Mouse (Mus musculus): ENCODE results near the gene Syn3. TPM values are rescaled to one million over a fixed set of nuclear protein-coding genes. Genes with fewer than 3 reads are reported as not detected.

Gene Syn3
- polyA plus RNA-seq, 1 experiment from 2014 or later: 1.3 TPM

DNA sequence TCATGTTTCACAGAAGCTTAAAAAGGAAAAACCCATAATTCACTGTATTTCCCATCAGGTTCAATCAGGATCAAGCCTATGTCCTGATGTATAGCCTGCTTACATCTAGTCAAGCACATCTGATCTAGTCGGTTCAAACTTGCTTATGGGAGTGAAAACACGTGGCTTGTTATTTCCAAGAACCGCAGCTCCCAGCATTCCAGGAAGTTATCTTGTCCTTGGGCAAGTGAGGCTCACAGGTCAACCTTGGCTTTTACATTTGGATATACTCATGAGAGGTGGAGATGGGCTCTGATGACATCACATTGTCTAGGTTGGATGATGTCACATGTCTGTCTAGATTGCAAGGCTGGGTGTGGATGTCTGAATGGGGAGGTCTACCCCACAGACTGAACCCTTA is 185.7 kb downstream of the Syn3 start:
- no peak for DNase-seq (ENCODE audit: low spot score)
- no peak overlapping the region for H3K4me3 ChIP-seq (ENCODE audit: low read depth, low read length)
- no peaks in the 10 kb centered on the region for H3K36me3 ChIP-seq (ENCODE audit: control insufficient read depth, insufficient read depth, low read length)
- 79% methylated on average over 3 of the region's 3 CpGs for WGBS
- no peak overlapping the region for H3K27ac ChIP-seq (replicated peaks)
- no peak overlapping the region for H3K4me2 ChIP-seq (replicated peaks; ENCODE audit: low read depth)
- no peaks in the 10 kb centered on the region for H3K27me3 ChIP-seq (ENCODE audit: control insufficient read depth, insufficient read depth, low read length)
- no peaks in the 10 kb centered on the region for H3K9me3 ChIP-seq (ENCODE audit: control insufficient read depth, low read length)
- no peak for TF ChIP-seq EP300 (optimal IDR thresholded peaks at IDR 0.05)
- TF ChIP-seq CTCF (IDR thresholded peaks at IDR 0.05; ENCODE audit: low read depth): no peak
- H3K9ac ChIP-seq (ENCODE audit: low read length): no peak overlapping the region
- H3K4me1 ChIP-seq (replicated peaks; ENCODE audit: control insufficient read depth, insufficient read depth): no peaks in the 10 kb centered on the region
- ATAC-seq (ENCODE audit: low FRiP score, low TSS enrichment): no peak

DNA sequence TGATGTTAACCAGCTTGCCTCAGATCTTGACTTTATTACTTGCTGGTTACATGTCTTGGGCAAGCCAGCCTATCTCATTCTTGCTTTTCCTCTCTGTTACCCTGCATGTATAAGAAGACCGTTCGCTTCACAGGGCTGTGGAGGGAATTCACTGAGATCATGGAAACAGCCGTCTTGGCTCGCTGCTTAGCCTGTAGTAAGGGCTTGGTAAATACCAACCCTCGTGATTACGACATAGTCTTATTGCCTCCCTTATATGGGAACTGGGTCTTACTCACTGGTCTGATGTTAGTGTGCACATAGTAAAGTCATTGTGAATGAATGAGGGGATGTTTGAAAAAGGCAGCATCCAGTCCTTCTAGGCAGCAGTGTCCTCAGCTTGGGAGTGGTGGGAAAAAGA is 188.2 kb downstream of the Syn3 start:
- no peak for TF ChIP-seq EP300 (optimal IDR thresholded peaks at IDR 0.05)
- TF ChIP-seq CTCF (IDR thresholded peaks at IDR 0.05; ENCODE audit: low read depth): no peak
- Histone ChIP-seq H3K4me3 (ENCODE audit: low read depth, low read length) (no peak overlapping the region), H3K27ac (replicated peaks) (peak overlapping the region; percentile 53; the same call in 1 of the 2 replicates), H3K36me3 (ENCODE audit: control insufficient read depth, insufficient read depth, low read length) (no peaks in the 10 kb centered on the region), H3K9ac (ENCODE audit: low read length) (no peak overlapping the region), H3K27me3 (ENCODE audit: control insufficient read depth, insufficient read depth, low read length) (no peaks in the 10 kb centered on the region), H3K4me2 (replicated peaks; ENCODE audit: low read depth) (no peak overlapping the region), H3K4me1 (replicated peaks; ENCODE audit: control insufficient read depth, insufficient read depth) (no peaks in the 10 kb centered on the region), H3K9me3 (ENCODE audit: control insufficient read depth, low read length) (no peaks in the 10 kb centered on the region)
- 20% methylated on average over 6 of the region's 6 CpGs for WGBS
- DNase-seq (ENCODE audit: low spot score) (peak; percentile 61), ATAC-seq (ENCODE audit: low FRiP score, low TSS enrichment) (peak; percentile 91)

DNA sequence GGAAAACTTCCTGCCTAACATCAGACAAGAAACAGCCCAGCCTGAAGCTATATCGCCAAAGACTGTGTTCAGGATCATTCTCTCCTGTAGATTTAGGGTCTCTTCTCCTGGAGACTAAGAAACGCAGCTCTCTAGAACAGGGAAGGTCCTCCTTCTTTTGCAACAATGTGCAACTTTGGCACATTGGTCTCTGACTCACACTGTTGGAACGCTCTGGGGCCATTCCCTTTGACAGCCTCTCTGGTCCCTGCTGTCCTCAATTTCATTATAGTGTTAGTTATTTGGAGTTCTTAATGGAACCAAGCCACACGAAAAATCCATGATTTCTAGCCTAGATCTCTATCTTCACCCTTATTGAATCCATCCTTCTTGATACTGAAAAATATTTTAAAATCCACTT is 191.5 kb downstream of the Syn3 start:
- no peaks in the 10 kb centered on the region for H3K9me3 ChIP-seq (ENCODE audit: control insufficient read depth, low read length)
- ATAC-seq (ENCODE audit: low FRiP score, low TSS enrichment): no peak

DNA sequence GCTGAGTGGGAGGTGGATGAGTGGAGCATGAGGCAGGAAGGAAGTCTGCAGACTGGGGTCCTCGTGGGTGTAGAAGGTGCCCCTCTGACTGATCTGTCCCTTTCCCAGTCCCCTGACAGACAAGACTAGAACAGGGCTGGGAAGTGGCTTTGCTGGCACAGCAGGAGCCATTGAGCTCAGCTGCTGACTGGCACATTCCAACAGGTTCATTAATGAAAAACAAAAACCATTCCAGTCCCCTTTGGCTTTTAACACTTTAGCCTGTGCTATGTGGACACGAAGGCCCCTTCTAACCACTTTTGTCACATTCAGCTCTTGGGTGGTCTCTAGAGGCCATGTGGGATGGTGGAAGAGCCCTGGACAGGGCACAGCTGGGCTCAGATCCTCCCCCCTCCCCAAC is 194.1 kb downstream of the Syn3 start:
- no peak overlapping the region for H3K4me2 ChIP-seq (replicated peaks; ENCODE audit: low read depth)
- ATAC-seq (ENCODE audit: low FRiP score, low TSS enrichment) (no peak), DNase-seq (ENCODE audit: low spot score) (no peak)
- no peak overlapping the region for H3K4me3 ChIP-seq (ENCODE audit: low read depth, low read length)
- H3K4me1 ChIP-seq (replicated peaks; ENCODE audit: control insufficient read depth, insufficient read depth): no peaks in the 10 kb centered on the region
- H3K9ac ChIP-seq (ENCODE audit: low read length): no peak overlapping the region
- H3K27ac ChIP-seq (replicated peaks): no peak overlapping the region
- no peaks in the 10 kb centered on the region for H3K27me3 ChIP-seq (ENCODE audit: control insufficient read depth, insufficient read depth, low read length)
- no peaks in the 10 kb centered on the region for H3K36me3 ChIP-seq (ENCODE audit: control insufficient read depth, insufficient read depth, low read length)
- TF ChIP-seq EP300 (optimal IDR thresholded peaks at IDR 0.05) (no peak), CTCF (IDR thresholded peaks at IDR 0.05; ENCODE audit: low read depth) (no peak)
- no peaks in the 10 kb centered on the region for H3K9me3 ChIP-seq (ENCODE audit: control insufficient read depth, low read length)
- WGBS: 28% methylated on average over 2 of the region's 2 CpGs

More for the DNA sequence above, 191.5 kb downstream of the Syn3 start:
- 63% methylated on average over 4 of the region's 4 CpGs for WGBS
- no peak for DNase-seq (ENCODE audit: low spot score)
- H3K4me2 ChIP-seq (replicated peaks; ENCODE audit: low read depth): no peak overlapping the region
- no peaks in the 10 kb centered on the region for H3K27me3 ChIP-seq (ENCODE audit: control insufficient read depth, insufficient read depth, low read length)
- no peaks in the 10 kb centered on the region for H3K36me3 ChIP-seq (ENCODE audit: control insufficient read depth, insufficient read depth, low read length)
- H3K9ac ChIP-seq (ENCODE audit: low read length): no peak overlapping the region
- H3K27ac ChIP-seq (replicated peaks): no peak overlapping the region
- no peak overlapping the region for H3K4me3 ChIP-seq (ENCODE audit: low read depth, low read length)
- TF ChIP-seq CTCF (IDR thresholded peaks at IDR 0.05; ENCODE audit: low read depth) (no peak), EP300 (optimal IDR thresholded peaks at IDR 0.05) (no peak)
- H3K4me1 ChIP-seq (replicated peaks; ENCODE audit: control insufficient read depth, insufficient read depth): no peaks in the 10 kb centered on the region

DNA sequence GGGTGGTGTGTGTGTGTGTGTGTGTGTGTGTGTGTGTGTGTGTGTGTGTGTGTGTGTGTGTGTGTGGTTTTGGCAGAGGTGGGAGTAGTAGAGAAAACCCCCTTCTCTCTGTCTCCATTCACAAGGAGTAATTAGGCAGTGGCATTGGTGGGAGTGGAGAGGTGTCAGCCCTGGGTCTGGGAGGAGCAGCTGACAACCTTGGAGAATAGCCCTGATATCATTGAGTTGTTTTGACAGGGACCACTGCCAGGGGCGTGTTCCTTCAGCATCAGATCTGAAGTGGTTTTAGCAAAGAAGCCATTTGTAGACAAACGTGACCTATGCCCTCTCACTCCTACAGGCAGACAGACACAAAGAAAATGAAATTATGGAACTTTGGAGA is 195.2 kb downstream of the Syn3 start:
- H3K9ac ChIP-seq (ENCODE audit: low read length): no peak overlapping the region
- no peak overlapping the region for H3K27ac ChIP-seq (replicated peaks)
- 58% methylated on average over 2 of the region's 2 CpGs for WGBS
- H3K27me3 ChIP-seq (ENCODE audit: control insufficient read depth, insufficient read depth, low read length): no peaks in the 10 kb centered on the region
- H3K36me3 ChIP-seq (ENCODE audit: control insufficient read depth, insufficient read depth, low read length): no peaks in the 10 kb centered on the region
- H3K4me2 ChIP-seq (replicated peaks; ENCODE audit: low read depth): peak overlapping the region; percentile 88; the same call in 1 of the 2 replicates
- DNase-seq (ENCODE audit: low spot score): no peak
- no peaks in the 10 kb centered on the region for H3K9me3 ChIP-seq (ENCODE audit: control insufficient read depth, low read length)
- H3K4me1 ChIP-seq (replicated peaks; ENCODE audit: control insufficient read depth, insufficient read depth): no peaks in the 10 kb centered on the region
- H3K4me3 ChIP-seq (ENCODE audit: low read depth, low read length): no peak overlapping the region; the same call in 1 of the 2 replicates
- ATAC-seq (ENCODE audit: low FRiP score, low TSS enrichment): no peak
- TF ChIP-seq CTCF (IDR thresholded peaks at IDR 0.05; ENCODE audit: low read depth): no peak
- TF ChIP-seq EP300 (optimal IDR thresholded peaks at IDR 0.05): no peak

DNA sequence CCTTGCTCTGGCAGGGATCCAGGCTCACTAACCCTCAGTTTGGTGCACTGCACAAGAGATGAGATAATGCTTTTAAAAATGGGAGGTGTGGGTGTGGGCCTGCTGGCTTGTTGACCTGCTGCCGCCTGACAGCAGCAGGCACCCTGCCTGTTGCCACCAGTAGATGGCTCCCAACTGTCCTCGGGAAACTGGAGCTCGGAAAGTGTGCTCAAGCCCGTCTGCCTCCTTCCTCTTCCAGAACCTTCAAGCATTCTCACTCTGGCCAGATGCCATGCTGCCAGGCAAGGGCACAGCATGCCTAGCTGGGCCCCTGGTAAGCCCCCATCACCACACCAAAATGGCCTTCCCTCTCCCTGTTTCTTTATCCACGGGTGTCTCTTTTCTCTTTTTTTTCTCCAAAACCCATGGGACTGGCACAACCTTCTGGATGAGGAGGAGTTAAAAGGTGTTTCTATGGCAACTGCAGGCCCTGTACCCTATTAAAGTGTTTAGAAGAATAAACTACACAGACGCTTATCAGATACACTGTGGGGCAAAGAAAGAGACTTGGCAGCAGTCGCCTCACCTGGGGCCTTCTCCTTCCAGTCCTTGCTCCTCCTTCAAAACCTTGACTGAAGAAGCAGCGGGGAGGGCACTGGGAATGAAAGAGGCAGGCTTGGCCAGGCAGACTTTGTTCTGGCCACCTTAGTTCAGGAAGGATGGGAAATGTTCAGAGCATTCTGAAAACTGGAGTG is 195.8 kb downstream of the Syn3 start:
- H3K36me3 ChIP-seq (ENCODE audit: control insufficient read depth, insufficient read depth, low read length): no peaks in the 10 kb centered on the region
- WGBS: 15% methylated on average over 8 of the region's 8 CpGs
- H3K9me3 ChIP-seq (ENCODE audit: control insufficient read depth, low read length): no peaks in the 10 kb centered on the region
- no peak overlapping the region for H3K27ac ChIP-seq (replicated peaks)
- peak overlapping the region; percentile 73 for H3K4me3 ChIP-seq (ENCODE audit: low read depth, low read length)
- no peaks in the 10 kb centered on the region for H3K4me1 ChIP-seq (replicated peaks; ENCODE audit: control insufficient read depth, insufficient read depth)
- TF ChIP-seq CTCF (IDR thresholded peaks at IDR 0.05; ENCODE audit: low read depth) (peak; percentile 91), EP300 (optimal IDR thresholded peaks at IDR 0.05) (no peak)
- peak; percentile 83 for DNase-seq (ENCODE audit: low spot score)
- H3K27me3 ChIP-seq (ENCODE audit: control insufficient read depth, insufficient read depth, low read length): no peaks in the 10 kb centered on the region
- no peak overlapping the region for H3K9ac ChIP-seq (ENCODE audit: low read length)
- peak; percentile 72 for ATAC-seq (ENCODE audit: low FRiP score, low TSS enrichment)
- peak overlapping the region; percentile 88 for H3K4me2 ChIP-seq (replicated peaks; ENCODE audit: low read depth)
